In genomic region chr4:134963021-134963776, GRCm38 (mm10) we compare ENCODE assay signal across 8 mouse cellular contexts. TPM values are rescaled to one million over a fixed set of nuclear protein-coding genes. Genes with fewer than 3 reads are reported as not detected.
DNase-seq lines count a peak whose midpoint lies in the region; ATAC-seq lines count a peak whose summit lies in the region.

No protein-coding gene starts in this region.

- H3K27me3 ChIP-seq in heart, embryonic 10.5 days (ENCODE audit: insufficient read depth, poor library complexity, severe bottlenecking): peaks cover 33% of the 10 kb centered on the region
- 0 out of 2 replicates have a peak, but pooled peaks cover 9% of the 10 kb centered on the region for H3K27me3 ChIP-seq in heart, embryonic 16.5 days (ENCODE audit: control insufficient read depth, insufficient read depth, low read length)
- no peaks in the 10 kb centered on the region for H3K27me3 ChIP-seq in limb, embryonic 11.5 days (ENCODE audit: control insufficient read depth, insufficient read depth, low read length)

- ATAC-seq in heart, embryonic 16.5 days (replicated peaks; ENCODE audit: extremely low read depth, insufficient read depth, low FRiP score): no peak
- ATAC-seq in limb, embryonic 11.5 days (ENCODE audit: insufficient number of reproducible peaks, low FRiP score, low TSS enrichment, low read depth): no peak
- ATAC-seq in monocyte, adult 5-6 weeks (replicated peaks; ENCODE audit: insufficient number of reproducible peaks, low FRiP score, low TSS enrichment, poor library complexity, severe bottlenecking): peak; percentile 69

- peaks cover 15% of the 10 kb centered on the region; the same call in 1 of the 2 replicates for H3K4me1 ChIP-seq in heart, embryonic 10.5 days
- peaks cover 4% of the 10 kb centered on the region; the same call in 1 of the 2 replicates for H3K4me1 ChIP-seq in heart, embryonic 16.5 days (ENCODE audit: control insufficient read depth, insufficient read depth, low read length)
- no peaks in the 10 kb centered on the region for H3K4me1 ChIP-seq in limb, embryonic 11.5 days (ENCODE audit: control insufficient read depth, insufficient read depth, low read length)

- H3K4me3 ChIP-seq in heart, embryonic 10.5 days: peak overlapping the region; percentile 27; the same call in 1 of the 2 replicates
- H3K4me3 ChIP-seq in heart, embryonic 16.5 days (ENCODE audit: low read length): 0 out of 2 replicates have a peak overlapping the region, but pooled peaks have one; percentile 7
- no peak overlapping the region for H3K4me3 ChIP-seq in limb, embryonic 11.5 days (ENCODE audit: low read depth, low read length)

- peak overlapping the region; percentile 39 for H3K4me2 ChIP-seq in heart, embryonic 16.5 days (ENCODE audit: low read depth, low read length)
- no peak overlapping the region for H3K4me2 ChIP-seq in limb, embryonic 11.5 days (ENCODE audit: low read depth, severe bottlenecking)

- peak; percentile 83 for DNase-seq in heart, embryonic 10.5 days (ENCODE audit: low spot score)
- DNase-seq in heart, adult 8-10 months (ENCODE audit: low spot score): no peak
- DNase-seq in adrenal gland, postnatal 36 days: peak; percentile 45 to 54
- peak; percentile 70 for DNase-seq in limb, embryonic 11.5 days (ENCODE audit: low spot score)
- peak; percentile 71 for DNase-seq in thymus, postnatal 14 days
- no peak for DNase-seq in cerebellum, postnatal 36 days

- no peaks in the 10 kb centered on the region for H3K9me3 ChIP-seq in heart, embryonic 10.5 days
- H3K9me3 ChIP-seq in heart, embryonic 16.5 days (replicated peaks; ENCODE audit: control insufficient read depth, low read length): no peaks in the 10 kb centered on the region
- no peaks in the 10 kb centered on the region for H3K9me3 ChIP-seq in limb, embryonic 11.5 days (ENCODE audit: control insufficient read depth, low read length)

- peak overlapping the region; percentile 5; the same call in 1 of the 2 replicates for H3K27ac ChIP-seq in heart, embryonic 10.5 days
- H3K27ac ChIP-seq in heart, embryonic 16.5 days (ENCODE audit: low read length): no peak overlapping the region
- H3K27ac ChIP-seq in limb, embryonic 11.5 days (replicated peaks; ENCODE audit: low read depth, low read length): no peak overlapping the region

- H3K36me3 ChIP-seq in heart, embryonic 10.5 days: no peaks in the 10 kb centered on the region
- H3K36me3 ChIP-seq in heart, embryonic 16.5 days (ENCODE audit: control insufficient read depth, insufficient read depth): no peaks in the 10 kb centered on the region
- H3K36me3 ChIP-seq in limb, embryonic 11.5 days (ENCODE audit: control insufficient read depth, insufficient read depth, low read length): no peaks in the 10 kb centered on the region

- H3K9ac ChIP-seq in heart, embryonic 16.5 days (ENCODE audit: low read length): no peak overlapping the region
- H3K9ac ChIP-seq in limb, embryonic 11.5 days (ENCODE audit: low read length): no peak overlapping the region

- WGBS in heart, embryonic 10.5 days: 26% methylated on average over 19 of the region's 19 CpGs
- WGBS in heart, embryonic 16.5 days: 31% methylated on average over 19 of the region's 19 CpGs
- WGBS in limb, embryonic 11.5 days: 25% methylated on average over 19 of the region's 19 CpGs

RNA-seq across cellular contexts. Expression of gene Syf2, which starts 32.5 kb away (rescaled TPM):
- polyA plus RNA-seq in heart, embryonic 10.5 days (2016; fragmentation: Nextera tagmentation; extraction: Ambion mirVana): 52.3 and 63.0 TPM in 2 replicates
- 10 to 100 TPM; 51.6 to 66.1 (median 59.4) TPM for total RNA-seq in heart, adult 8-10 months (2022)
- total RNA-seq in adrenal gland, postnatal 36 days (2021): 100 to 1,000 TPM in 1 of 2 experiments, 10 to 100 TPM in 1; 84.2 to 102 TPM
- 49.1 and 78.9 TPM in 2 replicates for polyA plus RNA-seq in heart, embryonic 16.5 days (2015; fragmentation: Nextera tagmentation; extraction: Ambion mirVana)
- 69.8 and 75.6 TPM in 2 replicates for polyA plus RNA-seq in limb, embryonic 11.5 days (2014; fragmentation: Nextera tagmentation; extraction: Ambion mirVana)
- 551 to 822 TPM (median 699 TPM) in 3 replicates for total RNA-seq in monocyte, adult 5-6 weeks (2017)

RNA-seq across cellular contexts. Expression of gene Rsrp1, which starts 39.8 kb away (rescaled TPM):
- 329 and 376 TPM in 2 replicates for polyA plus RNA-seq in heart, embryonic 10.5 days (2016; fragmentation: Nextera tagmentation; extraction: Ambion mirVana)
- total RNA-seq in heart, adult 8-10 months (2022): 100 to 1,000 TPM in 3 of 4 experiments, 10 to 100 TPM in 1; 97.1 to 165 (median 123) TPM
- total RNA-seq in adrenal gland, postnatal 36 days (2021): 100 to 1,000 TPM; 378 to 436 TPM
- polyA plus RNA-seq in heart, embryonic 16.5 days (2015; fragmentation: Nextera tagmentation; extraction: Ambion mirVana): 399 and 472 TPM in 2 replicates
- 345 and 367 TPM in 2 replicates for polyA plus RNA-seq in limb, embryonic 11.5 days (2014; fragmentation: Nextera tagmentation; extraction: Ambion mirVana)
- 359 to 640 TPM (median 511 TPM) in 3 replicates for total RNA-seq in monocyte, adult 5-6 weeks (2017)

RNA-seq across cellular contexts. Expression of gene Tmem50a, which starts 48.4 kb away (rescaled TPM):
- 129 and 131 TPM in 2 replicates for polyA plus RNA-seq in heart, embryonic 10.5 days (2016; fragmentation: Nextera tagmentation; extraction: Ambion mirVana)
- total RNA-seq in heart, adult 8-10 months (2022): 10 to 100 TPM; 63.0 to 64.1 (median 63.5) TPM
- 100 to 1,000 TPM; 229 to 405 TPM for total RNA-seq in adrenal gland, postnatal 36 days (2021)
- 143 and 150 TPM in 2 replicates for polyA plus RNA-seq in heart, embryonic 16.5 days (2015; fragmentation: Nextera tagmentation; extraction: Ambion mirVana)
- 145 and 154 TPM in 2 replicates for polyA plus RNA-seq in limb, embryonic 11.5 days (2014; fragmentation: Nextera tagmentation; extraction: Ambion mirVana)
- 424 to 614 TPM (median 508 TPM) in 3 replicates for total RNA-seq in monocyte, adult 5-6 weeks (2017)

Comparison
In these comparisons a context has a peak if more than half of its experiments do, and no peak if none do; other contexts are left out.
1. DNase-seq: peak in heart, embryonic 10.5 days (single experiment), adrenal gland, postnatal 36 days (2 of 2), limb, embryonic 11.5 days (single experiment) and thymus, postnatal 14 days (single experiment); none in heart, adult 8-10 months (single experiment) and cerebellum, postnatal 36 days (0 of 2).